Mouse (Mus musculus) yolk sac, embryonic 10.5 days (tissue): ENCODE data around the gene Tmem132b.
A peak's percentile ranks its signal among the peaks of the same experiment; 100 is the strongest.

Source experiments
- DNase-seq: peaks from one replicate; pipeline ENCODE4 v3.0.0-alpha.2; 2017; ENCODE audit warnings: low spot score

The Tmem132b gene

DNA sequence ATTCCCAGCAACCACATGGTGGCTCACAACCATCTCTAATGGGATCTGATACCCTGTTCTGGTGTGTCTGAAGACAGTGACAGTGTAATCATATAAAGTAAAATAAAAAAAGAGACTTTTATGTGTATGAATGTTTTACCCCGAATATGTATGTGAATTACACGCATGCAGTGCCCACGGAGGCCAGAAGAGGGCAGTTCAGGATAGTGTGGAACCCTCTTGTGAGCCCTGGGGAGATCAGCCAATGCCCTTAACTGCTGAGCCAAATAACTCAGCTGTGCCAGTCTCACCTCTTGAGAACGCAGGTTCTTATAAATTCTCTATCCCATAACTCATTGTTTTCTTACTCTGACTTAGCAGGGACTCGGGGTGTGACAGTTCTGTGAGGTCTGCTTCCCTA, 12.9 kb upstream of the Tmem132b start:
- no peak for DNase-seq

DNA sequence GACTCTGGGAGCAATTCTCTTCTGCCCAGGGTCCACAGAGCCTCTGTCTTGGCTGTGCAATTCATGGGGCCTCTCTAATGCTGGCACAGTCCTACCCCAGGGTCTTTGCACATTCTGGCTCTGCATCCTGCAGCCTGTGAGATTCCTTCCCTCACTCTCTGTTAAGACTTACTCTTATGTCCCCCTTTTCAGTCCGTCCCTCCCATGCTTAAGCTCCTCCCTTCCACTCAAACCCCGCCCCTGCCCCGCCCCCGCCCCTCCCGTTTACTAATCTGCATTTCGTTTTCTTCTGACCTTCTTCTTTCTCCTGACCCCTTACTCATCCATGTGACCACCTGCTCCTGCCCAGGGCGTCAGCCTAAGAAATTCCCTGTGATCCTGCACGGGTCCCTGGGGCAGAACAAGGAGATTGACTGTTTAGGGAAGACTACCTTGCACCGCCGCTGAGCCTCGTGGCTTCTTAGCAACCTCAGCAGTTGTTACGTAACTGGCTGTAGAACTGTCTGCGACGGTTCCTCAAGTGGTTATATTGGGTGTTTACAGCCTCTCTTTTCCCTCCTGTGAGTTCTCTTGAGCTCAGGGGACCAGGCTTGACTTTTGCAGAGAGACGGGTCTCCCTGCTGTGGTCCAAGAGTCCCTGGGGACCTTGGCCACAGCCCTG, 10.5 kb upstream of the Tmem132b start:
- peak; percentile 32 for DNase-seq

DNA sequence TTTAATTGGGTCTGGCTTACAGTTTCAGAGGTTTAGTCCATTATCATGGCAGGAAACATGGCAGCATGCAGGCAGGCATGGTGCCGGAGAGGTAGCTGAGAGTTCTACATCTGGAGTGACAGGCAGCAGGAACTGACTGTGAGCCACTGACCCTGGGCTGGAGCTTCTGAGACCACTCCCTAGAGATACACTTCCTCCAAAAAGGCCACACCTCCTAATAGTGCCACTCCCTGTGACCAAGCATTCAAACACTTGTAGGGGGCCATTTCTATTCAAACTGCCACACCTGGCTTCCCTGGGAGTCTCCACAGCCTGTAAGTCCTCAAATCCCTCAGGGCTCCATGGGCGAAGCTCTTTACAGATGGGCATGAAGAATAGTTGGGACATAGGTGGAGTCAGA, 8.2 kb upstream of the Tmem132b start:
- DNase-seq: no peak

DNA sequence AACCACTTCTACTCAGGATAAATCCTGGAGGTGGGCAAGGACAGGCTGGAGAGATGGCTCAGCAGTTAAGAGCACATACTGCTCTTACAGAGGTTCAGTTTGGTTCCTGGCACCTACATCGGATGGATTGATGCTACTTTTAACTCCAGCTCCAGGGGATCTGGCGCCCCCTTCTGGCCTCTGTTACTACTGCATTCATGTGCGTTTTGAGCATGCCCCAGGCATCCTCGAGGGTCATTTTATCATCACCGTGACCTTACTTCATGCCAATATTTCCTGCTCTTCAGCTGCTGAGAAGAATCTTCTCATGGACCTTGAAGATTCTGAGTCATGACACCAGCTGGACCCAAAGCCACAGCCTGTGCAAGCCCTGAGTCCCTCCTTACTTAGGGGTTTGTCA, 6.1 kb upstream of the Tmem132b start:
- no peak for DNase-seq

DNA sequence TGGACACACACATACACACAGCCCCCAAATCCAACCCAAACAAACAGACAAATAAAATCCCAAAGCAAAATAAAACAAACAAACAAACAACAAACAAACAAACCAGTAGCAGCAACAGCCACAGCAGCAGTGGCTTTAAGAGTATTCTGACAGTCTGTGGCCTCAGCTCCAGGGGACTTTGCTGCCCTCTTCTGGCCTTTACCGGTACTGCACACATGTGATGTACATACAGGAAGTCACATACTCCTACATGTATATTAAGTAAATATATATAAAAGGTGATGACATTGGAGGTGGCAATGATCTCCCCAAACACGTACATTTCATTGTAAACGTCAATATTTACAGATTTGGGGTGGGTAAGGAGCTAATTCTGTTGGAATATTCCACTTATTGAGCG, 5.1 kb upstream of the Tmem132b start:
- no peak for DNase-seq

DNA sequence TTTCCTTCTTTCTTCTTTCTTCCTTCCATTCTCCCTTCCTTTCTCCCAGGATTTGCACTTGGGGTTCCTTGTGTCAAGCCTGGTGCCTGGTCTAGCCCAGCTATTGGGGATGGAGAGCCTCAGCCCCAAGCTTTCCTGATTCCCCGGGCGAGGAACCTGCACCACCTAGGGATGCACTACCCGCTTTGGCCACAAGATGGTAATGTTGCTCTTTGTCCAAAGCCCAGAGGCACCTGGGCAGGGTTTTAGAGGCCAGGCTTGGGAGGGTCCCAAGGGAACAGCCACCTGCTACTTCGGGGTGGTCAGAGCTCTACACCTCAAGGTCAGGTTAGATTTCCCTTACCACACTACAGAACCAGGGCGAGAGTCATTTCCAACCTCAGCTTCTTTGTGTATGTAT, 2.5 kb upstream of the Tmem132b start:
- DNase-seq: peak; percentile 32

DNA sequence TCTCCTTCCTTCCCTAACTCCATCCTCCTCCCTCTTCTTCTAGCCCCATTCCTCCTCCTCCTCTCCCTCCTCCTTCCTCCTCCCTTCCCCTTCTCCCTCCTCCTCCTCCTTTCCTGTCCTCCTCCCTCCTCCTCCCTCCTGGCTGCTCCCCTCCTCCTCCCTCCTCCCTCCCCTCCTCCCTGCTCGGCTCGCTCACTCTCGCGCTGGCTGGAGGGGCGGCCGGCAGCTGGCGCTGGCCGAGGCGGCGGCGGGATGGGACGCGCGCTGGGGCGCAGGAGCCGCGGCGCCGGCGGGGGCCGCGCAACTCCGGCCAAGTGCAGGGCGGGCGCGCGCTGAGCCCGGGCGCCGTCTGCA, 594 bp downstream of the Tmem132b start:
- no peak for DNase-seq

DNA sequence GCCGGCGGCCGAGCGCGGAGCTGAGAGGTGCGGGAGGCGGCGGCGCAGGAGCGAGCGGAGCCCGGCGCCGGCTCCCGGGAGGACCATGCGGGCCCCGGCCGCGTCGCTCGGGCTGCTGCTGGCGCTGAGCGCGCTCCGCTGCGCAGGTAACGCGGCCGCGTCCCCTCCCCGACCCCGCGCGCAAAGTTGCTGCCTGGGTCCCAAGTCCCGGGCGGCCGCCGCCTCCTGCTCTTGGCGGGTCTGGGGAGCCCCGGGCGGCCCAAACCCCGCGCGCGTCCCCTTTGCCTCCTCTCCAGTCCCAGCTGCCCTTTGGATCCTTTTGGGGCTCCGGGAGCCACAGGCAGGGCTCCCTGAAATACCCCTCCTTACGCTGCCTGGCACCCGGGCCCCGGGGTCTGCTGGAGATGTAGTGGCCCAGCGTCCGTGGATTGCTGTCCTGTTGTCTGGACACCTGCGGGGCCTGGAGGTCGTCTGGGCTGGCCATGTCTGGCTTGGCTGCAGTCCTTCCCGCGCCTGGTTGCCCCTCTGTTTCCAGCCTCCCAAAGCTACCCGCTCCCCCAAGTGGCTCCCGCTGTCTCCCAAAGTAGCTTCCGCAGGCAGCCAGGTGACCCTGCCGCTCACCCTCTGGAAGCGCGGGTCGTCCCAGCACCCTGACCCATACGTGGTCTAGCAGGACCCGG, 1.1 kb downstream of the Tmem132b start:
- no peak for DNase-seq

DNA sequence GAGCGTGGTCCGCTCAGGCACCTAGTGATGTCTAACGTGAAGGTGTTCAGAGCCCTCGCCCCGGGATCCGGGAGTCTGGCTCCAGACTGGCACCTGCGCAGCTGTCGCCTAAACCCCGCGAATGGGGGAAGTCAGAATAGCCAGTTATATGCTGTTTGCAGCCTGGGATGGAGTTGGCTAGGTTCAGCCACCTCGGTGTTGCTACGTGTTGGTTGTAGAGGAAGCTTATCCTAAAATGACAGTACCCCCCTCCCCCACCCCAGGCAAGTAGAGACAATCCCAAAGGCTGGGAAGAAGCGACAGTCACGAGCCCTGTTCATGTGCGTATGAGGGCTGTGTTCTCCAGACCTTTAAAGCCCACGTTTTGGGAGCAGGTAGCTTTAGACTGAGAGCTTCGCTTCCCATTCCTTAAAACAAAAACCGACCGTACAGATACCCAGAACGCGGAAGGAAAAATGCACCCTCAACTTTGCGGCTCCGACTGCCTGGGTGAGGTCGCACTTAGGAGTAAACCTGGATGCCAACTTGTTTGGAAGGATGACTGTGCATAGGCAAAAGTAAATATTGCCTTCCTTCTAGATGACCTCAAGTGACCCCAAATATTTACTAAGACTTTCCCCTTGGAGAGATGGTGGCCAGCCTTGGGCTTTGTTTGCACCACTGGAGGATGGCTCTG, 1.8 kb downstream of the Tmem132b start:
- DNase-seq: no peak

DNA sequence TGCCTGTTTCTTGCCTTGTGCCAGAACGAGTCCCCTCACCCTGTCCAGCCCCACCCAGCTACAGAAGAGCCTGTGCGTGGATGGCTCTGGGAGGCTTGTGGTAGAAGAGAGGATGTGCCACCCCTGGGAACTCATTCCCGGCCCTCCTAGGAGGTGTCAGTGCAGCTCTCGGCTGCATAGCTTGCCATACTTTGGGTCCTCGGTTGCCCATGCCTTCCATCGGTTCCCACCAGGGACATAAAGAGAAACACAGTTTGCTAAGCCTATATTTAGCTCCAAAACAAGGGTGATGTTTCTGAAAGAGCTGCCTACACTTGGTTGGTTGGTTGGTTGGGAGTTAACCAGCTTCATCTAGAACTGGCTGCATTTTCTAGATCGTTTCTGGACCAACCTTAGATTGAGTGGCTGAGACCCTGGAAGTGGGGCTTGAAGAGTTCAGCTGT, 2.6 kb downstream of the Tmem132b start:
- no peak for DNase-seq

DNA sequence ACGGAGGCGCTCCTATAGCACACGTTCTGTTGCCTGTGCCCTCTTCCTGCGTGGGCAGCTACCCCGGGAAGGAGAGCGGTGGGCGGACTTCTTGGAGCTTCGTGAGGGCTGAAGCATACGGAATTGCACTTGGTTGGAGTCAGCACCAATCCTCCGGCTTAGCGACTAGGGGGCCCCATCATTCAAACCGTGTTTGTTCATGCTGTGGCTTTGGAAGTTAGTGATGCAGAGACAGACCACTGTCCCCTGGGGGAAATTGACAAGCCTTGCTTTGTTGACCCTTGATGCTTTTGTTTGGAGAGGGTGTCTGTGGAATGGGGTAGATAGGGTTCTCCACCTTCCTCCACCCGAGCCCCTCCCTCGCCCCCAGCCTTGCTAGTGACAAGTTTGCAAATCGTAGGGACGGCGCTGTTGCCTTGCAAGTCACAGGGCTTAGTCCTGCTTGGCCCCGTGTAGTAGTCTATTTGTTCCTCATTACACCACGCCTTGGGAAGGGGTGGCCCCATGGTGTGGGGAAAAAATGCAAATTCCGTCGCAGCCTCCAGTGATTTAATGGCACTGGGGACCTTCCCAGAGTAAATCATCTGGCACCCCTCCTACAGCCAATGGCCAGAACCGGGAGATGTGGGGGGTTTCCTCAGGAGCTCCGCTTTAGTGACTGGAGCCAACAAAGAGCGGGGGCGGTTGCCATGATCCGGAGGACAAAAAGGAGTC, 3.2 kb downstream of the Tmem132b start:
- no peak for DNase-seq

DNA sequence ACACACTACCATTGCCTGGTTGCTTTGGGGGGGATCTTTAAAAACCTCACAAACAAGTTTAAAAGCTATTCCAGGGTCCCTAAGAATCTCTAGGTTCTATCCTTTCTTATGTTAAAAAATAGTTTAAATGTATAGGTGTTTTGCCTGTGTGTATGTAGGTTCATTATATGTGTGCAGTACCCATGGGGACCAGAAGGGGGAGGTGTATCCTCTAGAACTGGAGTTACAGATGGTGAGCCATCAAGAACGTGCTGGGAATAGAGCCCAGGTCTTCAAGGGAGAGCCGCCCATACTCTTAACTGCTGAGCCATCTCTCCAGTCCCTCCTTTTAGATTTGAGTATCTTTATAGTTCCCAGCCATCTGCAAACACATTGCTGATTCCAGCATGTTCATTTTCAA, 13.5 kb downstream of the Tmem132b start:
- no peak for DNase-seq

DNA sequence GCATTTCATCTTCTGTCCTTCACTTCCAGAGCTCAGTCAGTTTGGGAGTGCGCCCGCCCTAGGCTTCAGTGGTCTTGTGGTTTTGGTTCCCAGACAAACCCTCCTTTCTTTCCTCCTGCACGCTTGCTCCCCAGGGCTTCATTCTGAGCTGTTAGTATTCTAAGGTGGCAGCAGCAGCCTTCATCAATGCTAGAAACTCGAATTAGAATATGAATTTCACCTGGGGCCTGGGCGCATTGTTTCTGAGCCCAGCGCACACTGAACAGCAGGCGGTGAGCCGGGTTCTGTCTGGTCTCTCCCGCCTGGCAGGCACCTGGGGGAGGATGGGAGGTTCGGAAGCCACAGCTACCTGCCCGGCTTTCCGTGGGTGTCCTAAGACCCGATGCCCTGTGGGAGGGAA, 14.7 kb downstream of the Tmem132b start:
- no peak for DNase-seq

DNA sequence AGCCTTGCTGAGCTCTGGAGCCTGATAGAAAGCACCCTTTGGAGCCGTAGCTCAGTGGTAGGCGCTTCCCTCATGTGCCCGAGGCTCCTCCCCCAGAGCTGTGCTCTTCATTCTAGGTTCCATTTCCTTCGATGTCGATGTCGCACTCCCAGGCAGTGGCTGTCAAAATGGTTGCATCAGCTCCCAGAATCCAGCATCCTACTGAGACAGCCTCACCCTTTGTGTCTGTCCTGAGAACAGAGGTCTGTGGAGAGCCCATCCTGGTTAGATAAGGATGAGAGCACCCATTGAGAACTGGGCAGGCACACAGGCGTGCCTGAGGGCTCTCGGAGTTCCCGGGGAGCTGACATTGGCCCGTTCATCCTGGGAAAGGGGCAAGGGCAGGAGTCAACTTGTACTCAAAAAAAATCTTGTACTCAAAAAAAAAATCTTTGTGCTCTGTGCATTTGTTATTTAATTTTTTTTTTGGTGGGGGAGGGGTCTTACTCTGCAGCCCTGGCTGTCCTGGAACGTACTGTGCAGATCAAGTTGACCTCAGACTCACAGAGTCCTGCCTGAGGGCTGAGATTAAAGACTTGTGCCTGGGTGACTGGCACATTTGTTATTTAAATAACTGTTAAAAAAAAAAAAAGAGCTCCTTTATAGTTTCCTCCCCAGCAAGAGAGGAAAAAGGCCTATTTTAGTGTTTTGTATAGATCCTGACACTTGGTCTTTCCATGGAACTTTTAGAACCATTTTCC, 18.3 kb downstream of the Tmem132b start:
- no peak for DNase-seq

DNA sequence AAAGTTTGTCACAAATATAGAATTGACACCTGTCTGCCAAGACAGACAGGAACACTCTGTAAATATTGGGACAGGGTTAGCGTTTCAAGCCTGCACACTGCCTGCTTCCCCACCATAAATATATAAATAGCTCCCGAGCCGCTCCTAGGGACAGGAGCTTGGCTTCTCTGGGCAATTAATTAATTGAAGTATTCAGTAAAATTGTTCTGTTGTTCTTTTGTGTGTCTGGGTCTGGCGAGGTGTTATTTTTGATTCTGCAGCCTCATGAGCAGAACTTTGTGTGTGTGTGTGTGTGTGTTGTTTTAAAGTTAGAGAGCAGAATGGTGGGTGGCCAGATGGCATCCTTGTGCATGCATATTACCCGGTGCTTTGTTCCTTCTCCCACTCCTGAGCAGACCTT, 24.2 kb downstream of the Tmem132b start:
- DNase-seq: no peak

DNA sequence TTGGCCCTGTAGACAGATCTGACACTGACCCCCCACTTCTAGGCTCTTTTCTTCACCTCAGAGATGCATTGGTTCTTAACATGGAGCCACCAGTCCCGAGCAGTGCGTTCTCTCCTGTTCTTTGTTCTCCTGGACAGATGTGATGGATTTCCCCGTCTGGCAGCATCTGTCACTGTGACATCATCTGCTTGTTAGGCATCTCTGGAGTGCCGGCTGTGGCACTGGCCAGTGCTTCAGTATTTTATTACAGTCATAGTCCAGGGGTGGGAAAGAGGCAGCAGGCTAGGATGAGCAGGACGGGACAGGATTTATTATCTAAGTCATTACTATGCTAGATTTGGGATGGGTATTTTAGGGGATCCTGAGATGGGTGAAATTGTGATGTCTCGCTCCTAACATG, 31.9 kb downstream of the Tmem132b start:
- DNase-seq: no peak

DNA sequence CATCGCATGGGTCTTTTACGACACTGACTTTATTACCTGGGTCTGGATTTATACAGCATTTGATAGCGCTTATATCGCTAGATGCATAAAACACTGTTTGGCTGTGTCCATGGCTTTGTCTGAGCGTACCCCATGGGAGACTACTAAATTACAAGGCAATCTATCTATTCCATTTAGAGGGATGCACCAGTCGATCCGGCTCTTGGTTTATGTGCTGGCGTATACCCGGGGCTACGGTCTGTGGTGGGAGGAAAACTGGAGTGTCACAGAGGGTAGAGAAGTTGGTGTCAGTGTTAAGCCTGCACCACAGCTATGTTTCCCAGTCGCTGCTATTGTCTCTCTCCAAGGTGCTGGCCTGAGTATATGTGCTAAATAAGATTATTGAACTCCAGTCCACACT, 34.2 kb downstream of the Tmem132b start:
- DNase-seq: no peak

DNA sequence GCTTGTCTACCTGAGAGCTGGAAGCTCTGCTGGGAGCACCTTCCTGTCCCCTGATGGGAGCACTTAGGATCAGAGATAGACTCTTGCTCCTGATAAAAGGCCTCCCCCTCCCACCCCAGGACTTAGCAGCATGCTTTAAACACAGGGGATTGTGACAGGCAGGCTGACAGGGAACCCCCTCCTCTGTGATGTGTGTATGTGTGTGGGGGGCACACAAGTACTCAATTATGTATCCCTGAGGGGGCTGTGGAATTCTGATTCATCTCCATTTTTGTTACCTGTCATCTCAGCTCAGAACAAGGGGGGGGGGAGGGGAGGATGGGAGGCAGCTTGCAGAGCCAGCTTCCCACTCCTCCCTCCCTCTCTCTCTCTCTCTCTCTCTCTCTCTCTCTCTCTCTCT, 36.9 kb downstream of the Tmem132b start:
- DNase-seq: no peak

DNA sequence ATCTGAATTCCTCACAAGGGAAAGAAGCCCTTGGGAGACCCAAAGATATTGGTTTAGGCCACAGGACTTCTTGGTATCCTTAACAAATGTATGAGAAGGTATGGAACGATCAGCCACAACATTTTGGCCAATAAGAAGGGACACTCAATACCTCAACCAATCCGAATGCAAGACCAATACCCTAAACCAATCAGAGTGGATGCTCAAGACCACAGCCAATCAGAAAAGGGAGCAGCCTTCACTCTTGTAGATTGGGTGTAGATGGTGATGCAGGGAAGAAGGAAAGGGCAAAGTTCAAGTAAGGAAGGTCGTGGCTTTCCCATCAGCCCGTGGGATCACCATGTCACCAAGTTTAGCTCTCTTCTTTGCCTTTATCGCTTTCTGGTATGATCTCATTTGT, 40.4 kb downstream of the Tmem132b start:
- no peak for DNase-seq

DNA sequence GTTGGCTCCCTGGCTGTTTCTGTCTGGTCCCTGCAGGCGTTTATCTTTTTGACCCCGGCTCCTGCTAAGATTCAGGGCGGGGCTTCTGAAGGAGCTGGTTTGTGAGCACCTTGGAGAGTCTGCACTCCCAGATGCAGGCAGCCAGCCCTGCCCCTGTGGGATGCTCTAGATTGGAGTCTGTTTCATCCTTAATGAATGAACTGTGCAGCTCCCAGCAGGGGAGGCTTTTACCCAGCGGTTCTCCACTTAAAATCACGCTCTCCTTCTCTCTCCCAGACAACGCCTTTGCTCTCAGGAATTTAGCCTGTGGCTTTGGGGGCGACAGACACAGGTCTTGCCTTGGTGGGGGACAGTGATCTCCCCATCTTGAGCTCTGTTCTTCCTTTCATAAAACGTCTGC, 43.3 kb downstream of the Tmem132b start:
- DNase-seq: no peak

DNA sequence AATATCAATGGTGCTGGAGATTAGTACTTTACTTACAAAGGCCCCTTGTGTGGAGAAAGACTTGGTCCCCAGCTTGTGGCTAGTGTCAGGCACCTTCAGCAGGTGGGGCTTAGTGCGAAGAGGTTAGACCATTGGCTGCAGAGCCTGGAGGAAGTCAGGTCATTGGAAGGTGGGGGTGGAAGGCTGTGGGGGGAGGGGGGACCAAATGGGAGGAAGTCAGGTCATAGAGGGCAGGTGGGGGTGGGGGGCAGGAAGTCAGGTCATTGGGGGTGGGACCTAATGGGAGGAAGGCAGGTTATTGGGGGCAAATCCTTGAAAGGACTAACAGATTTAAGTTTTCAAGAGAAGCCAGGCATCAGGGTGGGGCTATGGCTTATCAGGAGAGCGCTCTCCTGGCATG, 44.3 kb downstream of the Tmem132b start:
- DNase-seq: no peak

DNA sequence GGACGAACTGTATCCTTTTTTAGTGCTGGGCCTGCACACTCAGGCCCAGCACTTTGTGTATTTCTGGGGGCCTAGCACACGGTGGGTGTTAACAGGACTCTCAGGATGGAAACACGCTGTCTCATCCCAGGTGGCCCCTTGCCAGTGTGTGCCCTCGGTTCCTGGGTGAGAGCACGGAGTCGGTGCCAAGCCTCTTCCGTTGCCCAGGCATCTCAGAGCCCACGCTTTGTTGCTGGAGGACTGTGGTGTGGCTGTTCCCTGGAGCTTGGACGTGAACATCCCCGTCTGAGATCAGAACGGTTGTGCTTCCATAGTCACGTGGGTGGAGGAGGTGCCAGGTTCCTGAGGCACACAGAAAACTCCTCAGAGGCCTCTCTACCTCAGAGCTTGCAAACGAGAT, 47.1 kb downstream of the Tmem132b start:
- no peak for DNase-seq
